Mouse (Mus musculus): Measurements from ENCODE around the gene Ropn1l.

The Ropn1l gene

GRCm38 (mm10) chr15:31406881-31407280 lies 46.7 kb downstream of the Ropn1l start:
- Histone ChIP-seq H3K36me3 (ENCODE audit: control insufficient read depth, insufficient read depth, low read length, poor library complexity, severe bottlenecking) (no peaks in the 10 kb centered on the region), H3K27me3 (ENCODE audit: control insufficient read depth, insufficient read depth, low read length, poor library complexity, severe bottlenecking) (no peaks in the 10 kb centered on the region)
- DNase-seq (ENCODE audit: low read depth, low spot score): no peak

GRCm38 (mm10) chr15:31404346-31404745 lies 49.2 kb downstream of the Ropn1l start:
- no peaks in the 10 kb centered on the region for H3K36me3 ChIP-seq (ENCODE audit: control insufficient read depth, insufficient read depth, low read length, poor library complexity, severe bottlenecking)
- no peak for DNase-seq (ENCODE audit: low read depth, low spot score)
- no peaks in the 10 kb centered on the region for H3K27me3 ChIP-seq (ENCODE audit: control insufficient read depth, insufficient read depth, low read length, poor library complexity, severe bottlenecking)

- Histone ChIP-seq H3K27me3 (ENCODE audit: control insufficient read depth, insufficient read depth, low read length, poor library complexity, severe bottlenecking) (no peaks in the 10 kb centered on the region), H3K36me3 (ENCODE audit: control insufficient read depth, insufficient read depth, low read length, poor library complexity, severe bottlenecking) (no peaks in the 10 kb centered on the region)
- no peak for DNase-seq (ENCODE audit: low read depth, low spot score)
Observed at GRCm38 (mm10) chr15:31402200-31402892, 51.2 kb downstream of the Ropn1l start.

- no peaks in the 10 kb centered on the region for H3K27me3 ChIP-seq (ENCODE audit: control insufficient read depth, insufficient read depth, low read length, poor library complexity, severe bottlenecking)
Observed at GRCm38 (mm10) chr15:31400974-31401373, 52.6 kb downstream of the Ropn1l start.

GRCm38 (mm10) chr15:31398769-31399168 lies 54.8 kb downstream of the Ropn1l start:
- H3K36me3 ChIP-seq (ENCODE audit: control insufficient read depth, insufficient read depth, low read length, poor library complexity, severe bottlenecking): no peaks in the 10 kb centered on the region
- DNase-seq (ENCODE audit: low read depth, low spot score): no peak

More at GRCm38 (mm10) chr15:31400974-31401373, 52.6 kb downstream of the Ropn1l start:
- H3K36me3 ChIP-seq (ENCODE audit: control insufficient read depth, insufficient read depth, low read length, poor library complexity, severe bottlenecking): no peaks in the 10 kb centered on the region
- DNase-seq (ENCODE audit: low read depth, low spot score): no peak

GRCm38 (mm10) chr15:31397379-31397778 lies 56.2 kb downstream of the Ropn1l start:
- Histone ChIP-seq H3K36me3 (ENCODE audit: control insufficient read depth, insufficient read depth, low read length, poor library complexity, severe bottlenecking) (no peaks in the 10 kb centered on the region), H3K27me3 (ENCODE audit: control insufficient read depth, insufficient read depth, low read length, poor library complexity, severe bottlenecking) (no peaks in the 10 kb centered on the region)
- no peak for DNase-seq (ENCODE audit: low read depth, low spot score)

More at GRCm38 (mm10) chr15:31398769-31399168, 54.8 kb downstream of the Ropn1l start:
- no peaks in the 10 kb centered on the region for H3K27me3 ChIP-seq (ENCODE audit: control insufficient read depth, insufficient read depth, low read length, poor library complexity, severe bottlenecking)

- H3K36me3 ChIP-seq (ENCODE audit: control insufficient read depth, insufficient read depth, low read length, poor library complexity, severe bottlenecking): no peaks in the 10 kb centered on the region
- no peak for DNase-seq (ENCODE audit: low read depth, low spot score)
Observed at GRCm38 (mm10) chr15:31396755-31397154, 56.8 kb downstream of the Ropn1l start.

GRCm38 (mm10) chr15:31395986-31396385 lies 57.6 kb downstream of the Ropn1l start:
- Histone ChIP-seq H3K36me3 (ENCODE audit: control insufficient read depth, insufficient read depth, low read length, poor library complexity, severe bottlenecking) (no peaks in the 10 kb centered on the region), H3K27me3 (ENCODE audit: control insufficient read depth, insufficient read depth, low read length, poor library complexity, severe bottlenecking) (no peaks in the 10 kb centered on the region)
- DNase-seq (ENCODE audit: low read depth, low spot score): no peak

More at GRCm38 (mm10) chr15:31396755-31397154, 56.8 kb downstream of the Ropn1l start:
- no peaks in the 10 kb centered on the region for H3K27me3 ChIP-seq (ENCODE audit: control insufficient read depth, insufficient read depth, low read length, poor library complexity, severe bottlenecking)

- Histone ChIP-seq H3K27me3 (ENCODE audit: control insufficient read depth, insufficient read depth, low read length, poor library complexity, severe bottlenecking) (no peaks in the 10 kb centered on the region), H3K36me3 (ENCODE audit: control insufficient read depth, insufficient read depth, low read length, poor library complexity, severe bottlenecking) (no peaks in the 10 kb centered on the region)
- DNase-seq (ENCODE audit: low read depth, low spot score): no peak
Observed at GRCm38 (mm10) chr15:31393402-31393801, 60.1 kb downstream of the Ropn1l start.

- DNase-seq (ENCODE audit: low read depth, low spot score): no peak
- no peaks in the 10 kb centered on the region for H3K36me3 ChIP-seq (ENCODE audit: control insufficient read depth, insufficient read depth, low read length, poor library complexity, severe bottlenecking)
- no peaks in the 10 kb centered on the region for H3K27me3 ChIP-seq (ENCODE audit: control insufficient read depth, insufficient read depth, low read length, poor library complexity, severe bottlenecking)
Observed at GRCm38 (mm10) chr15:31392705-31393104, 60.8 kb downstream of the Ropn1l start.

- H3K36me3 ChIP-seq (ENCODE audit: control insufficient read depth, insufficient read depth, low read length, poor library complexity, severe bottlenecking): no peaks in the 10 kb centered on the region
- no peaks in the 10 kb centered on the region for H3K27me3 ChIP-seq (ENCODE audit: control insufficient read depth, insufficient read depth, low read length, poor library complexity, severe bottlenecking)
- no peak for DNase-seq (ENCODE audit: low read depth, low spot score)
Observed at GRCm38 (mm10) chr15:31392135-31392534, 61.4 kb downstream of the Ropn1l start.

Measured in splenic B cell, adult 2 months (primary cell).